Mouse (Mus musculus) adrenal gland, postnatal 36 days (tissue): ENCODE data around the gene Rab25. TPM values are rescaled to one million over a fixed set of nuclear protein-coding genes. Genes with fewer than 3 reads are reported as not detected.

Source experiments
- DNase-seq, 2 experiments: peaks; one replicate each; pipeline ENCODE4 v3.0.0; 2021; ENCODE audit warnings: mixed read lengths in 1 of 2
- total RNA-seq, 2 experiments: library from RNA; stranded (reverse); gene quantifications; 2 replicates each; pipeline ENCODE4 v1.2.3; 2021

The Rab25 gene
- total RNA-seq, 2 experiments from 2014 or later, result not detected

GRCm38 (mm10) chr3:88541622-88542401 lies 6.3 kb downstream of the Rab25 start:
- DNase-seq, result no peak

- DNase-seq, result no peak
Measured at GRCm38 (mm10) chr3:88540085-88540484, 8.0 kb downstream of the Rab25 start.

- DNase-seq, result no peak
Measured at GRCm38 (mm10) chr3:88539397-88539796, 8.7 kb downstream of the Rab25 start.

GRCm38 (mm10) chr3:88538271-88539145 lies 9.6 kb downstream of the Rab25 start:
- no peak for DNase-seq

- DNase-seq, result no peak
Measured at GRCm38 (mm10) chr3:88537146-88537545, 11.0 kb downstream of the Rab25 start.

- DNase-seq, result peak; percentile 86 to 89
Measured at GRCm38 (mm10) chr3:88536103-88536930, 11.8 kb downstream of the Rab25 start.

- DNase-seq, result no peak
Measured at GRCm38 (mm10) chr3:88535527-88535926, 12.6 kb downstream of the Rab25 start.

GRCm38 (mm10) chr3:88535005-88535404 lies 13.1 kb downstream of the Rab25 start:
- DNase-seq, result no peak

- no peak for DNase-seq
Measured at GRCm38 (mm10) chr3:88533706-88534105, 14.4 kb downstream of the Rab25 start.

- peak in 1 of 2 experiments; percentile 41 for DNase-seq
Measured at GRCm38 (mm10) chr3:88532689-88533511, 15.2 kb downstream of the Rab25 start.

- no peak for DNase-seq
Measured at GRCm38 (mm10) chr3:88532299-88532674, 15.8 kb downstream of the Rab25 start, which contains the start of gene Mex3a. Gene Mex3a (plus strand): TSS chr3:88532395.

GRCm38 (mm10) chr3:88531348-88532298 lies 16.5 kb downstream of the Rab25 start:
- peak; percentile 90 to 94 for DNase-seq

- no peak for DNase-seq
Measured at GRCm38 (mm10) chr3:88530082-88530864, 17.8 kb downstream of the Rab25 start.

GRCm38 (mm10) chr3:88529204-88530000 lies 18.7 kb downstream of the Rab25 start:
- DNase-seq, result no peak

- DNase-seq, result no peak
Measured at GRCm38 (mm10) chr3:88528646-88529045, 19.5 kb downstream of the Rab25 start.

GRCm38 (mm10) chr3:88527565-88527964 lies 20.5 kb downstream of the Rab25 start:
- peak in 1 of 2 experiments; percentile 35 for DNase-seq

- DNase-seq, result peak; percentile 88 to 92
Measured at GRCm38 (mm10) chr3:88526157-88527131, 21.7 kb downstream of the Rab25 start.
